Mouse (Mus musculus) myocyte (in vitro differentiated cells): ENCODE measurements around the gene Myh13.

Experiments
- CEBPB ChIP-seq: IDR thresholded peaks from 2 replicates; pipeline ENCODE4 v1.6.1; 2011; ENCODE audit warnings: mild to moderate bottlenecking, moderate library complexity; ENCODE audit not compliant: poor library complexity, insufficient read depth, severe bottlenecking
- E2F4 ChIP-seq: IDR thresholded peaks from one replicate; pipeline ENCODE4 v1.6.1; 2011; ENCODE audit warnings: mild to moderate bottlenecking, control low read depth, moderate library complexity; ENCODE audit not compliant: insufficient read depth
- MAX ChIP-seq: IDR thresholded peaks from one replicate; pipeline ENCODE4 v1.6.1; 2011; ENCODE audit warnings: low read depth, mild to moderate bottlenecking, control low read depth
- MYOD1 ChIP-seq, 3 experiments: IDR thresholded peaks; one replicate each; pipeline ENCODE4 v1.6.1; 2011; ENCODE audit warnings: control low read depth in 2 of 3, low read depth in 2 of 3, mild to moderate bottlenecking in 2 of 3, moderate library complexity in 1 of 3; ENCODE audit not compliant: insufficient read length in 2 of 3, control insufficient read depth in 1 of 3
- MYOG ChIP-seq, 3 experiments: IDR thresholded peaks; one replicate each; pipeline ENCODE4 v1.6.1; 2011; ENCODE audit warnings: control low read depth in 2 of 3, low read depth in 2 of 3, mild to moderate bottlenecking in 2 of 3; ENCODE audit not compliant: insufficient read length in 2 of 3, control insufficient read depth in 1 of 3, insufficient read depth in 1 of 3
- POLR2A ChIP-seq: IDR thresholded peaks from one replicate; pipeline ENCODE4 v1.6.1; 2011; ENCODE audit warnings: low read depth, mild to moderate bottlenecking, control low read depth, moderate library complexity; ENCODE audit not compliant: insufficient read length
- POLR2AphosphoS2 ChIP-seq: IDR thresholded peaks from one replicate; pipeline ENCODE4 v1.6.1; 2011; ENCODE audit warnings: low read depth, control low read depth; ENCODE audit not compliant: insufficient read length
- TCF3 ChIP-seq: IDR thresholded peaks from one replicate; pipeline ENCODE4 v1.6.1; 2011; ENCODE audit warnings: low read depth, control low read depth; ENCODE audit not compliant: insufficient read length
- USF1 ChIP-seq: IDR thresholded peaks from one replicate; pipeline ENCODE4 v1.6.1; 2011; ENCODE audit warnings: low read depth, mild to moderate bottlenecking, control low read depth, moderate library complexity

DNA sequence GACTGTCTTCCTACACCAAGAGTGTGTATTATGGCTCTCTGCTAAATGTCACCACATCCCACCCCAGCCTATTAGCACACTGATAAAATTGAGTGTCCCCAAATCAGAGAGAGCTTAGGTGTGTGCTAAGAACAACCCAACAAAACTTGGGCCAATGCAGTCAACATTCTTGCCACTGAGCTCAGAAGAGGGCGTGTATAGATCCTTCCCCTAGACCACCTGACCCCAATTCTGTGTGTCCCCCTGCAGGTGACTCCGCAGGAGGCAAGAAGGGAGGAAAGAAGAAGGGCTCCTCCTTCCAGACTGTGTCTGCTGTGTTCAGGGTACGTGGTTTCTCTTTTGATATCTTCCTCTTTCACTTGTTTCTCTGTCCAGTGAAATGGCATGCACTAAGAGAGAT is 23.1 kb downstream of the Myh13 start:
- no peak for TF ChIP-seq POLR2A
- no peak for TF ChIP-seq CEBPB
- TF ChIP-seq MYOD1 (IDR thresholded peaks at IDR 0.05; ENCODE audit: control insufficient read depth in 1 of 3, insufficient read length in 2 of 3, low read depth in 2 of 3) = no peak
- no peak for TF ChIP-seq TCF3
- no peak for TF ChIP-seq MYOG (IDR thresholded peaks at IDR 0.05; ENCODE audit: control insufficient read depth in 1 of 3, insufficient read depth in 1 of 3, insufficient read length in 2 of 3, low read depth in 2 of 3)
- no peak for TF ChIP-seq USF1
- no peak for TF ChIP-seq MAX
- TF ChIP-seq E2F4 = no peak
- TF ChIP-seq POLR2AphosphoS2 = no peak
